In genomic region chr1:177795421-177796192, GRCm38 (mm10) we compare ENCODE assay signal across 8 mouse cellular contexts. TPM values are rescaled to one million over a fixed set of nuclear protein-coding genes. Genes with fewer than 3 reads are reported as not detected.
DNase-seq lines count a peak whose midpoint lies in the region; ATAC-seq lines count a peak whose summit lies in the region.

No protein-coding gene starts in this region.

- H3K9me3 ChIP-seq in heart, embryonic 13.5 days, result no peaks in the 10 kb centered on the region
- no peaks in the 10 kb centered on the region for H3K9me3 ChIP-seq in midbrain, embryonic 11.5 days (ENCODE audit: control insufficient read depth, low read length)

- H3K27ac ChIP-seq in heart, embryonic 13.5 days (replicated peaks), result peak overlapping the region; percentile 98
- H3K27ac ChIP-seq in midbrain, embryonic 11.5 days (ENCODE audit: low read depth, low read length), result peak overlapping the region; percentile 85

- H3K4me2 ChIP-seq in heart, embryonic 13.5 days, result peak overlapping the region; percentile 79
- peak overlapping the region; percentile 63 for H3K4me2 ChIP-seq in midbrain, embryonic 11.5 days

- peaks cover 31% of the 10 kb centered on the region for H3K4me1 ChIP-seq in heart, embryonic 13.5 days
- H3K4me1 ChIP-seq in midbrain, embryonic 11.5 days (ENCODE audit: control insufficient read depth, insufficient read depth, low read length), result peaks cover 12% of the 10 kb centered on the region

- WGBS in heart, embryonic 13.5 days, result under 1% methylated on average over 41 of the region's 41 CpGs
- under 1% methylated on average over 41 of the region's 41 CpGs for whole genome bisulfite sequencing in midbrain, embryonic 11.5 days

- peak; percentile 75 to 78 for DNase-seq in cerebellum, postnatal 10 days
- DNase-seq in cerebellum, postnatal 25 days, result no peak
- peak; percentile 56 for DNase-seq in 3T3-L1 (ENCODE audit: low read depth, low spot score)
- peak; percentile 42 for DNase-seq in c-Kit-negative CD71-positive TER-119-positive erythroid progenitor cells, embryonic 14.5 days (ENCODE audit: low read depth, low spot score)
- peak; percentile 20 to 30 for DNase-seq in left cerebral cortex, postnatal 14 days (ENCODE audit: low spot score in 2 of 2)
- DNase-seq in midbrain, embryonic 11.5 days (ENCODE audit: low spot score, missing footprints), result peak; percentile 96
- DNase-seq in adrenal gland, adult 8-10 months, result no peak

- peak; percentile 6; the same call in 1 of the 2 replicates for ATAC-seq in heart, embryonic 13.5 days (ENCODE audit: extremely low read depth, insufficient number of reproducible peaks, low FRiP score, low TSS enrichment)
- ATAC-seq in midbrain, embryonic 11.5 days (ENCODE audit: low FRiP score), result no peak; the same call in 1 of the 2 replicates

- intact Hi-C loops in left cerebral cortex, postnatal 14 days (cut with DNase I), result no loop called here

- peak overlapping the region; percentile 97 for H3K9ac ChIP-seq in heart, embryonic 13.5 days
- H3K9ac ChIP-seq in midbrain, embryonic 11.5 days (ENCODE audit: low read length), result peak overlapping the region; percentile 86

- no peaks in the 10 kb centered on the region for H3K27me3 ChIP-seq in heart, embryonic 13.5 days (replicated peaks)
- H3K27me3 ChIP-seq in midbrain, embryonic 11.5 days (ENCODE audit: control insufficient read depth, insufficient read depth, low read length), result no peaks in the 10 kb centered on the region

- peak overlapping the region; percentile 96 for H3K4me3 ChIP-seq in heart, embryonic 13.5 days
- H3K4me3 ChIP-seq in midbrain, embryonic 11.5 days (ENCODE audit: low read depth, low read length), result peak overlapping the region; percentile 84

- H3K36me3 ChIP-seq in heart, embryonic 13.5 days, result no peaks in the 10 kb centered on the region
- no peaks in the 10 kb centered on the region for H3K36me3 ChIP-seq in midbrain, embryonic 11.5 days (ENCODE audit: control insufficient read depth, insufficient read depth, low read length)

RNA-seq across cellular contexts. Expression of gene Adss, which starts 0.7 kb away (rescaled TPM):
- 22.3 and 24.4 TPM in 2 replicates for polyA plus RNA-seq in heart, embryonic 13.5 days (2015; fragmentation: Nextera tagmentation; extraction: Ambion mirVana)
- 10 to 100 TPM; 71.3 to 72.7 TPM for total RNA-seq in left cerebral cortex, postnatal 14 days (2021)
- polyA plus RNA-seq in midbrain, embryonic 11.5 days (2014; fragmentation: Nextera tagmentation; extraction: Ambion mirVana), result 62.4 and 71.5 TPM in 2 replicates
- total RNA-seq in adrenal gland, adult 8-10 months (2022), result 10 to 100 TPM; 65.3 to 78.2 (median 73.4) TPM

Comparison
In these comparisons a context has a peak if more than half of its experiments do, and no peak if none do; other contexts are left out.
1. DNase-seq: peak in cerebellum, postnatal 10 days (2 of 2), 3T3-L1 (single experiment), c-Kit-negative CD71-positive TER-119-positive erythroid progenitor cells, embryonic 14.5 days (single experiment), left cerebral cortex, postnatal 14 days (2 of 2) and midbrain, embryonic 11.5 days (single experiment); none in cerebellum, postnatal 25 days (0 of 2) and adrenal gland, adult 8-10 months (single experiment).